Mouse (Mus musculus) thymus, postnatal 10 days (tissue): ENCODE data around the gene Hba-a1.
"Not testable (repeated sequence)": the region's sequence is repeated elsewhere in the genome, so short reads cannot be mapped to it uniquely, and the experiment has no call there.

Experiments used
- DNase-seq, 2 experiments: peaks; one replicate each; pipeline ENCODE4 v3.0.0; 2021; ENCODE audit warnings: low spot score in 2 of 2

Gene Hba-a1

GRCm38 (mm10) chr11:32283091-32283777 is at the start of gene Hba-a1:
Gene Hba-a1 (plus strand): TSS chr11:32283511.
- not testable (repeated sequence) for DNase-seq

- no peak for DNase-seq
Measured at GRCm38 (mm10) chr11:32233895-32234294, 49.4 kb upstream of the Hba-a1 start.

GRCm38 (mm10) chr11:32234816-32235485 is 48.4 kb upstream of the Hba-a1 start:
- no peak for DNase-seq

- no peak for DNase-seq
Measured at GRCm38 (mm10) chr11:32235646-32236045, 47.7 kb upstream of the Hba-a1 start.

- no peak for DNase-seq
Measured at GRCm38 (mm10) chr11:32236132-32236531, 47.2 kb upstream of the Hba-a1 start.

GRCm38 (mm10) chr11:32236712-32237410 is 46.5 kb upstream of the Hba-a1 start:
- peak in 1 of 2 experiments; percentile 40 for DNase-seq

GRCm38 (mm10) chr11:32237411-32237795 is 45.9 kb upstream of the Hba-a1 start:
- no peak for DNase-seq

- DNase-seq: peak; percentile 49 to 75
Measured at GRCm38 (mm10) chr11:32238093-32238860, 45.0 kb upstream of the Hba-a1 start.

- no peak for DNase-seq
Measured at GRCm38 (mm10) chr11:32241391-32241790, 41.9 kb upstream of the Hba-a1 start.

GRCm38 (mm10) chr11:32242209-32242608 is 41.1 kb upstream of the Hba-a1 start:
- DNase-seq: no peak

- no peak for DNase-seq
Measured at GRCm38 (mm10) chr11:32243205-32243955, 39.9 kb upstream of the Hba-a1 start.

- DNase-seq: no peak
Measured at GRCm38 (mm10) chr11:32244064-32244463, 39.2 kb upstream of the Hba-a1 start.

GRCm38 (mm10) chr11:32244617-32245016 is 38.7 kb upstream of the Hba-a1 start:
- DNase-seq: no peak

- no peak for DNase-seq
Measured at GRCm38 (mm10) chr11:32245614-32246013, 37.7 kb upstream of the Hba-a1 start.

GRCm38 (mm10) chr11:32247068-32247467 is 36.2 kb upstream of the Hba-a1 start:
- DNase-seq: no peak

GRCm38 (mm10) chr11:32248350-32248749 is 35.0 kb upstream of the Hba-a1 start:
- no peak for DNase-seq

- no peak for DNase-seq
Measured at GRCm38 (mm10) chr11:32250880-32251763, 32.2 kb upstream of the Hba-a1 start.

- no peak for DNase-seq
Measured at GRCm38 (mm10) chr11:32253121-32253520, 30.2 kb upstream of the Hba-a1 start.

GRCm38 (mm10) chr11:32256146-32256545 is 27.2 kb upstream of the Hba-a1 start:
- no peak for DNase-seq

- DNase-seq: no peak
Measured at GRCm38 (mm10) chr11:32256566-32256965, 26.7 kb upstream of the Hba-a1 start.
